Mouse (Mus musculus): ENCODE data around the gene Ccdc189.
"Not testable (repeated sequence)": the region's sequence is repeated elsewhere in the genome, so short reads cannot be mapped to it uniquely, and the experiment has no call there.

The Ccdc189 gene

GRCm38 (mm10) chr7:127588011-127588871 lies at the start of gene Ccdc189, which contains the start of gene Rnf40:
Gene Ccdc189 (minus strand): TSS chr7:127588595.
Gene Rnf40 (plus strand): TSS chr7:127588767.
- peak; percentile 94 to 97 for DNase-seq

- peak; percentile 85 to 88 for DNase-seq
These were observed 48.6 kb upstream of the Ccdc189 start for GRCm38 (mm10) chr7:127636963-127637362.

- DNase-seq: no peak
These were observed 43.0 kb upstream of the Ccdc189 start for GRCm38 (mm10) chr7:127631416-127631815.

- DNase-seq: no peak
These were observed 40.3 kb upstream of the Ccdc189 start for GRCm38 (mm10) chr7:127628646-127629045.

GRCm38 (mm10) chr7:127626471-127626870 lies 38.1 kb upstream of the Ccdc189 start:
- DNase-seq: no peak

- DNase-seq: no peak
These were observed 37.6 kb upstream of the Ccdc189 start for GRCm38 (mm10) chr7:127626039-127626438.

- not testable (repeated sequence) for DNase-seq
These were observed 30.0 kb upstream of the Ccdc189 start for GRCm38 (mm10) chr7:127618402-127618801.

GRCm38 (mm10) chr7:127617962-127618361 lies 29.6 kb upstream of the Ccdc189 start:
- no peak for DNase-seq

- DNase-seq: no peak
These were observed 28.5 kb upstream of the Ccdc189 start for GRCm38 (mm10) chr7:127616881-127617280.

- peak in 1 of 2 experiments; percentile 3 for DNase-seq
These were observed 27.9 kb upstream of the Ccdc189 start for GRCm38 (mm10) chr7:127616336-127616735.

- DNase-seq: peak; percentile 83 to 84
These were observed 26.8 kb upstream of the Ccdc189 start, which contains the start of gene Zfp629 for GRCm38 (mm10) chr7:127614891-127615843. Gene Zfp629 (minus strand): TSS chr7:127615797.

- DNase-seq: peak; percentile 62 to 72
These were observed 26.1 kb upstream of the Ccdc189 start for GRCm38 (mm10) chr7:127614511-127614890.

- no peak for DNase-seq
These were observed 25.7 kb upstream of the Ccdc189 start for GRCm38 (mm10) chr7:127614091-127614490.

- DNase-seq: no peak
These were observed 25.1 kb upstream of the Ccdc189 start for GRCm38 (mm10) chr7:127613501-127613900.

GRCm38 (mm10) chr7:127611561-127611960 lies 23.2 kb upstream of the Ccdc189 start:
- DNase-seq: no peak

GRCm38 (mm10) chr7:127611011-127611410 lies 22.6 kb upstream of the Ccdc189 start:
- no peak for DNase-seq

- DNase-seq: peak; percentile 51 to 64
These were observed 18.8 kb upstream of the Ccdc189 start for GRCm38 (mm10) chr7:127607150-127607549.

- DNase-seq: no peak
These were observed 15.9 kb upstream of the Ccdc189 start for GRCm38 (mm10) chr7:127604256-127604655.

GRCm38 (mm10) chr7:127602903-127603302 lies 14.5 kb upstream of the Ccdc189 start:
- no peak for DNase-seq

GRCm38 (mm10) chr7:127601735-127602134 lies 13.3 kb upstream of the Ccdc189 start:
- DNase-seq: no peak

GRCm38 (mm10) chr7:127600612-127601011 lies 12.2 kb upstream of the Ccdc189 start:
- no peak for DNase-seq

GRCm38 (mm10) chr7:127596747-127597146 lies 8.4 kb upstream of the Ccdc189 start:
- no peak for DNase-seq

- no peak for DNase-seq
These were observed 4.2 kb upstream of the Ccdc189 start for GRCm38 (mm10) chr7:127592575-127592974.
